Mouse (Mus musculus): Measurements from ENCODE around the gene Vamp2. TPM values are rescaled to one million over a fixed set of nuclear protein-coding genes. Genes with fewer than 3 reads are reported as not detected.

Vamp2 gene
- polyA plus RNA-seq, 1 experiment from 2014 or later, result 259 TPM

- no peak for ATAC-seq
- peak overlapping the region; percentile 75 for H3K4me2 ChIP-seq (ENCODE audit: low read length)
- no peaks in the 10 kb centered on the region for H3K27me3 ChIP-seq (replicated peaks; ENCODE audit: control insufficient read depth, insufficient read depth, low read length)
- H3K4me1 ChIP-seq (replicated peaks; ENCODE audit: control insufficient read depth, insufficient read depth, low read length), result peaks cover 68% of the 10 kb centered on the region
- 3% methylated on average over 27 of the region's 27 CpGs for whole genome bisulfite sequencing
- no peaks in the 10 kb centered on the region for H3K9me3 ChIP-seq (ENCODE audit: control insufficient read depth, low read length)
- no peaks in the 10 kb centered on the region for H3K36me3 ChIP-seq (ENCODE audit: control insufficient read depth, insufficient read depth)
- peak overlapping the region; percentile 47 for H3K9ac ChIP-seq (replicated peaks; ENCODE audit: low read depth, low read length)
- peak overlapping the region; percentile 64 for H3K27ac ChIP-seq (ENCODE audit: low read length)
- H3K4me3 ChIP-seq (replicated peaks; ENCODE audit: low read length), result peak overlapping the region; percentile 46
Measured at GRCm38 (mm10) chr11:69095511-69096231, 7.4 kb downstream of the Vamp2 start.

- Histone ChIP-seq H3K27ac (ENCODE audit: low read length) (peak overlapping the region; percentile 87), H3K4me2 (ENCODE audit: low read length) (peak overlapping the region; percentile 75), H3K27me3 (replicated peaks; ENCODE audit: control insufficient read depth, insufficient read depth, low read length) (no peaks in the 10 kb centered on the region), H3K36me3 (ENCODE audit: control insufficient read depth, insufficient read depth) (peaks cover 2% of the 10 kb centered on the region; the same call in 1 of the 2 replicates), H3K4me1 (replicated peaks; ENCODE audit: control insufficient read depth, insufficient read depth, low read length) (peaks cover 66% of the 10 kb centered on the region), H3K9ac (replicated peaks; ENCODE audit: low read depth, low read length) (peak overlapping the region; percentile 47), H3K9me3 (ENCODE audit: control insufficient read depth, low read length) (no peaks in the 10 kb centered on the region), H3K4me3 (replicated peaks; ENCODE audit: low read length) (peak overlapping the region; percentile 31)
- 10% methylated on average over 9 of the region's 9 CpGs for WGBS
- no peak for ATAC-seq
Measured at GRCm38 (mm10) chr11:69096360-69096986, 8.2 kb downstream of the Vamp2 start.

GRCm38 (mm10) chr11:69096987-69097900 is 9.0 kb downstream of the Vamp2 start:
- ATAC-seq, result no peak
- peaks cover 60% of the 10 kb centered on the region for H3K4me1 ChIP-seq (replicated peaks; ENCODE audit: control insufficient read depth, insufficient read depth, low read length)

GRCm38 (mm10) chr11:69098039-69098761 is 9.9 kb downstream of the Vamp2 start:
- peak overlapping the region; percentile 67 for H3K9ac ChIP-seq (replicated peaks; ENCODE audit: low read depth, low read length)
- H3K4me1 ChIP-seq (replicated peaks; ENCODE audit: control insufficient read depth, insufficient read depth, low read length), result peaks cover 60% of the 10 kb centered on the region
- H3K36me3 ChIP-seq (ENCODE audit: control insufficient read depth, insufficient read depth), result peaks cover 7% of the 10 kb centered on the region
- WGBS, result 16% methylated on average over 8 of the region's 8 CpGs
- ATAC-seq, result no peak
- no peaks in the 10 kb centered on the region for H3K27me3 ChIP-seq (replicated peaks; ENCODE audit: control insufficient read depth, insufficient read depth, low read length)
- H3K4me3 ChIP-seq (replicated peaks; ENCODE audit: low read length), result peak overlapping the region; percentile 53
- no peaks in the 10 kb centered on the region for H3K9me3 ChIP-seq (ENCODE audit: control insufficient read depth, low read length)
- H3K4me2 ChIP-seq (ENCODE audit: low read length), result peak overlapping the region; percentile 78
- peak overlapping the region; percentile 87 for H3K27ac ChIP-seq (ENCODE audit: low read length)

More at GRCm38 (mm10) chr11:69096987-69097900, 9.0 kb downstream of the Vamp2 start:
- Histone ChIP-seq H3K4me3 (replicated peaks; ENCODE audit: low read length) (peak overlapping the region; percentile 31), H3K4me2 (ENCODE audit: low read length) (peak overlapping the region; percentile 61), H3K9me3 (ENCODE audit: control insufficient read depth, low read length) (no peaks in the 10 kb centered on the region), H3K36me3 (ENCODE audit: control insufficient read depth, insufficient read depth) (peaks cover 6% of the 10 kb centered on the region; the same call in 1 of the 2 replicates), H3K27me3 (replicated peaks; ENCODE audit: control insufficient read depth, insufficient read depth, low read length) (no peaks in the 10 kb centered on the region), H3K9ac (replicated peaks; ENCODE audit: low read depth, low read length) (peak overlapping the region; percentile 47), H3K27ac (ENCODE audit: low read length) (peak overlapping the region; percentile 87)
- 1% methylated on average over 29 of the region's 29 CpGs for WGBS

- H3K36me3 ChIP-seq (ENCODE audit: control insufficient read depth, insufficient read depth), result peaks cover 12% of the 10 kb centered on the region
- no peaks in the 10 kb centered on the region for H3K9me3 ChIP-seq (ENCODE audit: control insufficient read depth, low read length)
- peaks cover 60% of the 10 kb centered on the region for H3K4me1 ChIP-seq (replicated peaks; ENCODE audit: control insufficient read depth, insufficient read depth, low read length)
- peak overlapping the region; percentile 67 for H3K9ac ChIP-seq (replicated peaks; ENCODE audit: low read depth, low read length)
- ATAC-seq, result no peak
- peak overlapping the region; percentile 78 for H3K4me2 ChIP-seq (ENCODE audit: low read length)
- H3K27me3 ChIP-seq (replicated peaks; ENCODE audit: control insufficient read depth, insufficient read depth, low read length), result no peaks in the 10 kb centered on the region
- peak overlapping the region; percentile 53 for H3K4me3 ChIP-seq (replicated peaks; ENCODE audit: low read length)
- H3K27ac ChIP-seq (ENCODE audit: low read length), result peak overlapping the region; percentile 87
- WGBS, result 0% methylated on average over 19 of the region's 19 CpGs
Measured at GRCm38 (mm10) chr11:69098762-69099091, 10.4 kb downstream of the Vamp2 start.

GRCm38 (mm10) chr11:69099177-69099914 is 11.1 kb downstream of the Vamp2 start:
- peak overlapping the region; percentile 53 for H3K4me3 ChIP-seq (replicated peaks; ENCODE audit: low read length)
- H3K36me3 ChIP-seq (ENCODE audit: control insufficient read depth, insufficient read depth), result peaks cover 18% of the 10 kb centered on the region
- no peaks in the 10 kb centered on the region for H3K9me3 ChIP-seq (ENCODE audit: control insufficient read depth, low read length)
- H3K9ac ChIP-seq (replicated peaks; ENCODE audit: low read depth, low read length), result peak overlapping the region; percentile 67
- H3K4me2 ChIP-seq (ENCODE audit: low read length), result peak overlapping the region; percentile 78
- peak overlapping the region; percentile 87 for H3K27ac ChIP-seq (ENCODE audit: low read length)
- H3K4me1 ChIP-seq (replicated peaks; ENCODE audit: control insufficient read depth, insufficient read depth, low read length), result peaks cover 58% of the 10 kb centered on the region
- no peak for ATAC-seq
- WGBS, result under 1% methylated on average over 22 of the region's 22 CpGs
- H3K27me3 ChIP-seq (replicated peaks; ENCODE audit: control insufficient read depth, insufficient read depth, low read length), result no peaks in the 10 kb centered on the region

GRCm38 (mm10) chr11:69099915-69100345 is 11.6 kb downstream of the Vamp2 start:
- Histone ChIP-seq H3K9ac (replicated peaks; ENCODE audit: low read depth, low read length) (peak overlapping the region; percentile 67), H3K27me3 (replicated peaks; ENCODE audit: control insufficient read depth, insufficient read depth, low read length) (no peaks in the 10 kb centered on the region), H3K4me1 (replicated peaks; ENCODE audit: control insufficient read depth, insufficient read depth, low read length) (peaks cover 56% of the 10 kb centered on the region), H3K4me3 (replicated peaks; ENCODE audit: low read length) (peak overlapping the region; percentile 53), H3K9me3 (ENCODE audit: control insufficient read depth, low read length) (no peaks in the 10 kb centered on the region), H3K27ac (ENCODE audit: low read length) (peak overlapping the region; percentile 87), H3K4me2 (ENCODE audit: low read length) (peak overlapping the region; percentile 78), H3K36me3 (ENCODE audit: control insufficient read depth, insufficient read depth) (peaks cover 18% of the 10 kb centered on the region)
- peak; percentile 37 for ATAC-seq
- WGBS, result under 1% methylated on average over 23 of the region's 23 CpGs

GRCm38 (mm10) chr11:69100639-69101360 is 12.5 kb downstream of the Vamp2 start:
- Histone ChIP-seq H3K27me3 (replicated peaks; ENCODE audit: control insufficient read depth, insufficient read depth, low read length) (no peaks in the 10 kb centered on the region), H3K9ac (replicated peaks; ENCODE audit: low read depth, low read length) (peak overlapping the region; percentile 67; the same call in 1 of the 2 replicates), H3K4me3 (replicated peaks; ENCODE audit: low read length) (peak overlapping the region; percentile 53; the same call in 1 of the 2 replicates), H3K36me3 (ENCODE audit: control insufficient read depth, insufficient read depth) (peaks cover 22% of the 10 kb centered on the region), H3K27ac (ENCODE audit: low read length) (no peak overlapping the region), H3K9me3 (ENCODE audit: control insufficient read depth, low read length) (no peaks in the 10 kb centered on the region), H3K4me1 (replicated peaks; ENCODE audit: control insufficient read depth, insufficient read depth, low read length) (peaks cover 50% of the 10 kb centered on the region), H3K4me2 (ENCODE audit: low read length) (peak overlapping the region; percentile 78)
- WGBS, result 89% methylated on average over 20 of the region's 20 CpGs
- ATAC-seq, result no peak
